Mouse (Mus musculus) limb, embryonic 12.5 days (tissue): ENCODE measurements around the gene Igfl3. TPM values are rescaled to one million over a fixed set of nuclear protein-coding genes. Genes with fewer than 3 reads are reported as not detected.

Experiments used
- ATAC-seq: fragments of 200-750 bp; cut with Nextera tagmentation; 2 replicates; pipeline ENCODE4 v1.8.0; 2017; ENCODE audit warnings: low read depth, moderate TSS enrichment; ENCODE audit not compliant: insufficient number of reproducible peaks, insufficient read depth, low FRiP score, low TSS enrichment
- H3K27ac ChIP-seq: fragments of 300-500 bp; sonication (generic); 2 replicates; pipeline ENCODE4 v1.5.1; 2016; ENCODE audit warnings: mild to moderate bottlenecking, moderate library complexity
- H3K27me3 ChIP-seq: fragments of 300-500 bp; sonication (generic); 2 replicates; pipeline ENCODE4 v1.6.1; 2016; ENCODE audit warnings: mild to moderate bottlenecking, moderate library complexity
- H3K36me3 ChIP-seq: fragments of 300-500 bp; sonication (generic); 2 replicates; pipeline ENCODE4 v1.6.1; 2016; ENCODE audit warnings: mild to moderate bottlenecking, moderate library complexity
- H3K4me1 ChIP-seq: fragments of 300-500 bp; sonication (generic); replicated peaks from 2 replicates; pipeline ENCODE4 v1.6.1; 2016
- H3K4me2 ChIP-seq: fragments of 300-500 bp; sonication (generic); 2 replicates; pipeline ENCODE4 v1.6.1; 2016; ENCODE audit warnings: mild to moderate bottlenecking, moderate library complexity
- H3K4me3 ChIP-seq: fragments of 300-500 bp; sonication (generic); replicated peaks from 2 replicates; pipeline ENCODE4 v1.5.1; 2016; ENCODE audit warnings: mild to moderate bottlenecking
- H3K9ac ChIP-seq: fragments of 300-500 bp; sonication (generic); replicated peaks from 2 replicates; pipeline ENCODE4 v1.6.1; 2016; ENCODE audit warnings: mild to moderate bottlenecking, moderate library complexity
- H3K9me3 ChIP-seq: fragments of 300-500 bp; sonication (generic); 2 replicates; pipeline ENCODE4 v1.6.1; 2016; ENCODE audit warnings: mild to moderate bottlenecking, moderate library complexity
- WGBS: fragments of 180-500 bp; shearing (Covaris S2); methylation state at CpG from one replicate; pipeline ENCODE4 v1.1.7; 2016; 5-methylcytosine and 5-hydroxymethylcytosine counted together
- polyA plus RNA-seq: library from polyadenylated mRNA; unstranded; fragments of >200 nt; fragmentation: Nextera tagmentation; extraction: Ambion mirVana; gene quantifications from 2 replicates; pipeline ENCODE4 v1.2.1, GENCODE M21; 2016

Gene Igfl3
- polyA plus RNA-seq, result not detected in 2 replicates

- no peak within 1 kb of the TSS for H3K27ac ChIP-seq
- no peak within 1 kb of the TSS for H3K9ac ChIP-seq
- H3K4me1 ChIP-seq, result no peaks in the 10 kb centered on the region
- no peak within 1 kb of the TSS for H3K4me3 ChIP-seq
- H3K27me3 ChIP-seq, result no peaks in the 10 kb centered on the region
- ATAC-seq, result no peak
- H3K36me3 ChIP-seq, result no peaks in the 10 kb centered on the region
- peaks cover 63% of the 10 kb centered on the region for H3K9me3 ChIP-seq
- no peak within 1 kb of the TSS for H3K4me2 ChIP-seq
Observed at GRCm38 (mm10) chr7:18176194-18176593, at the start of gene Igfl3. Gene Igfl3, plus strand, starts transcription at chr7:18176494.

DNA sequence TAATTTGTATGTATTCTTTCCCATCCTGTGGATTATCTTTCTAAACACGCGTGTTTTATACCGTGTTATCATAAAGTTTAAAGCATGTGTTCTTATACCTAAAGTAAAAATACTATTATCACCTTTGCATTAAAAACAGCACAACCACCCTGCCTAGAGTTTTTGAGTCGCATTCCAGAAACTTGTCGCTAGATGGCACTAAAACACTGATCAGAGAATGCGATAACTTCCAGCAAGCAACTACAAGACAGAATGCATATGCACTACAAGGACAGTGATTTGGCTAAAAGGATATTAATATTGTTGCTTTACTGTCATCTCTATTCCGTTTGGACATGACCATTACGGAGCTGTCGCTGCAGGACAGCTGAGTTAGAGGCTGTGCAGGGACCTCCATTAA, 34.6 kb downstream of the Igfl3 start:
- 0 out of 2 replicates have a peak, but pooled peaks cover 9% of the 10 kb centered on the region for H3K9me3 ChIP-seq
- no peak overlapping the region for H3K27ac ChIP-seq
- no peak overlapping the region for H3K9ac ChIP-seq
- no peaks in the 10 kb centered on the region for H3K36me3 ChIP-seq
- no peaks in the 10 kb centered on the region for H3K4me1 ChIP-seq
- WGBS, result 13% methylated on average over 9 of the region's 9 CpGs
- no peak overlapping the region for H3K4me3 ChIP-seq
- no peak for ATAC-seq
- no peaks in the 10 kb centered on the region for H3K27me3 ChIP-seq
- H3K4me2 ChIP-seq, result no peak overlapping the region

DNA sequence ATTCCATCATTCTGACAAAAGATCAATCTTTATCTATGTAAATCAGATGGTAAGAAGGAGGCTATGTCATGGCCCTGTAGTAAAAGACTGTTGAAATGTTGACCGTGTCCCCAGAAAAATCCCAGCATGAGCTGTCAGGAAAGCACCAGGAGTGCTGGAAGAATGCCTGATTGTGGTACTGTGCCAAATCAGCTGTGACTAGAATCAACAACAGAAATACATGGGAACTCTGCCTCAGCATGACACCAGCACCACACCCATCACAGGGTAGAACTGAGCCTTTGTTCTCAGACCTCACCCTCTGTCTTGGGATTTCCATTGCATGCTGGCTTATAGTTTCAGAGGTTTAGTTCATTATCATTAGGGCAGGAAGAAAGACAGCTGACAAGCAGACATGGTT, 38.4 kb downstream of the Igfl3 start:
- no peaks in the 10 kb centered on the region for H3K4me1 ChIP-seq
- 73% methylated on average over 1 of the region's 1 CpGs for WGBS
- ATAC-seq, result no peak

More for the DNA sequence above, 38.4 kb downstream of the Igfl3 start:
- Histone ChIP-seq H3K4me3 (no peak overlapping the region), H3K9ac (no peak overlapping the region), H3K27me3 (no peaks in the 10 kb centered on the region), H3K36me3 (no peaks in the 10 kb centered on the region), H3K27ac (no peak overlapping the region), H3K4me2 (no peak overlapping the region), H3K9me3 (0 out of 2 replicates have a peak, but pooled peaks cover 20% of the 10 kb centered on the region)

Other genes starting within 250 kb of the Igfl3 start
- not detected in 2 replicates for gene Ceacam11, start 204.4 kb upstream of the Igfl3 start, polyA plus RNA-seq
- gene Ceacam13, start 166.6 kb upstream of the Igfl3 start, polyA plus RNA-seq, result not detected in 2 replicates
- not detected in 2 replicates for gene Ceacam12, start 110.6 kb upstream of the Igfl3 start, polyA plus RNA-seq
- gene Mill1, start 68.9 kb downstream of the Igfl3 start, polyA plus RNA-seq, result not detected in 2 replicates
- not detected in 2 replicates for gene Psg18, start 178.5 kb downstream of the Igfl3 start, polyA plus RNA-seq